Mouse (Mus musculus): ENCODE data around the gene Aspg.

DNA sequence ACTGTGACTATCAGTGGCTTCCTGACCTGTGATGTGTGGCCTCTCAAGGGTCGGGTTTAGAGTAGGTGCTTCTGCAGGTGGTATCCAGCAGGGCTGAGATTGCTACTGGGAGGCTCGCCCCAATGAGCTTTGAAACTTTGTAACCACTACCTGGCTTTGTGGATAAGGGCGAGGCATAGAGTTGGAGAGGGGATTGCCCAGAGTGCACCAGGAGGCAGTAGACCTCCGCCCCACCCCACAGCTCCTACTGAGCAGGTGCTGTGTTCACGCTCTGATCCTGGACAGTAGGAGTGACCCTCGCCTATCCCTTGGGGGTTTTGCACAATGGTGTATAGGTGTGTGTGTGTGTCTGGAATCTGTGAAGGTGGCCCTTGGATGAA lies 58.4 kb downstream of the Aspg start:
- TF ChIP-seq CTCF (conservative IDR thresholded peaks at IDR 0.05; ENCODE audit: low read length): no peak
- TF ChIP-seq POU5F1 (IDR thresholded peaks at IDR 0.05; ENCODE audit: borderline replicate concordance, low read length): no peak

All from E14TG2a.4 (cell line).